Mouse (Mus musculus): ENCODE data around the gene Carmil1.

- TF ChIP-seq CTCF (IDR thresholded peaks at IDR 0.05; ENCODE audit: low read depth, low read length) (no peak), POLR2A (IDR thresholded peaks at IDR 0.05; ENCODE audit: extremely low read depth, insufficient read depth, low read length) (no peak)
Observed at GRCm38 (mm10) chr13:24105838-24106237, 174.8 kb downstream of the Carmil1 start.

All from liver, adult 2 months (tissue).